Mouse (Mus musculus): ENCODE measurements around the gene Heatr9. TPM values are rescaled to one million over a fixed set of nuclear protein-coding genes. Genes with fewer than 3 reads are reported as not detected.
A peak's percentile ranks its signal among the peaks of the same experiment; 100 is the strongest.
"Not testable (repeated sequence)": the region's sequence is repeated elsewhere in the genome, so short reads cannot be mapped to it uniquely, and the experiment has no call there.

Heatr9 gene
- total RNA-seq (2021), result not detected

DNA sequence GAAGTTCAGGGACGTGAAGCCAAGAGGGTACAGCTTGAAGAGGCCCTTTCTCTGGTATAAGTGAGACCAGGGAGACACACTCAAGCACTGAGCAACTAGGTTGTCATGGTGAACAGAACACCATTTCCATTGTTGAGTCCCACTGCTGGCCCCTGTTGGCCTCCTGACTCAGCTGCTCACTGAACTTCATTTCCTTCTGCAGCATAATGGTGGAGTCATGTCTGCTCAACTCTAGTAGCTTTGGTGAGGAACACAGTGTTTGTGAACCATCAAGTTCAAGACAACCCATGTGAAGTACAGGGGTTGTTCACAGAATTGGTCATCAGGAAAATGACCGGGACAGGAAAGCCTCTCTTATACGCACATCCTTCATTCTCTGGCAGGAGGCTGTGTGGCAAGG, at the start of gene Heatr9:
Heatr9 (minus strand) TSS at position 101 of the 400 bp plus-strand sequence.
- DNase-seq (ENCODE audit: low spot score in 2 of 2), result no peak
- intact Hi-C loops (cut with DNase I), result no loop called here

DNA sequence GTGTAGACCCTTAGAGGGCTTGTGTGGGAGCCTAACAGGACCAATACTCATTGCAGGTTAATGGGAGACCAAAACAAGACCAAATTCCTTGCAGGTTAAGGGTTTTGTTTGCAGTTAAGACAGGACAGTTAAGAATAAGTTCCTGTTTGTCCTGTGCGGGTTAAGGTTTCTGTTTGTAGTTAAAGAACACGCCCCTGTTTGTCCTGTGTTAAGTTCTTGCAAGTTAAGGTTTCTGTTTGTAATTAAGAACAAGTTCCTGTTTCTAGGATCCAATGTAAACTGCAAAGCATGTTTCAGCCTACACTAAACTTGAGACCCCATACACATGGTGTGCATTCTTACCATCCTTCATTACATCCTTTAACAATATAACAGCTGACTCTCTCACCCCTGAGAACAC, 48.2 kb upstream of the Heatr9 start:
- intact Hi-C loops (cut with DNase I), result no loop called here
- DNase-seq (ENCODE audit: low spot score in 2 of 2), result no peak

DNA sequence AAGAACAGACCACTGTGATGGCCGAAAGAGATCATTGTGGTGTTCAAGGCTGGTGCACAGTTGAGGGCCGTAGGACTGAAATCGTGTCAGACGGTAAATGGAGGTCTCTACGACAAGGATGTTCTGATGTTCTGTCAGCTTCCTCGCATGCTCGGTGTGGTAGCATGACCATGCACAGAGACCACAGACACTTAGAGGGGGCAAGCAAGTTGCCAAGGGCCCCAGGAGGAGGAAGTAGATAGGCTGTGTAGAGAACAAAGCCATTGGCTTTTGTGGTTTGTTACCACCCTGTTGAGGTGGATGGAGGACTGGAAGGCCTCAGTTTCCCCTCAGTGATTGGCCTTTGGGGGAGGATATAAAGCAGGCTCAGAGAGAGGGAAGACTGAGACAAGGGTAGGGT, 47.3 kb upstream of the Heatr9 start:
- DNase-seq (ENCODE audit: low spot score in 2 of 2), result no peak
- intact Hi-C loops (cut with DNase I), result no loop called here

DNA sequence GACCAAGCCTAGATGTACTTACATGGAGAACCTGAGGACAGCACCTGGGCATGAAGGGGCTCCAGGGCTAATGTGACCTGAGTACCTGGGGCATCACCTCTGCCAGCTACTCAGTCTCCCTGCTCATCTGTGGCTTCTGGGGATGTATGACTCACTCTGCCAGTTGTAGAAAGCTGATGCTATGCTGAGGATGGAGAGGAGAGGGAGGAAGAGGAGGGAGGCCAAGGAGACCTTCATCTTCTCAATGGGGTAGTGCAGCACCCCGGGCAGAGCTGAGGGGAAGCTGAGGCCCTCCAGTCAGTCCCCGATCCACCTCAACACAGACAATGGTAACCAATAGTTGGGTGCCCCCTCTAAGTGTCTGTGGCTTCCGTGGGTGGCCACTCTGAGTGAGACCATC, 46.8 kb upstream of the Heatr9 start:
- intact Hi-C loops (cut with DNase I), result no loop called here
- DNase-seq (ENCODE audit: low spot score in 2 of 2), result no peak

DNA sequence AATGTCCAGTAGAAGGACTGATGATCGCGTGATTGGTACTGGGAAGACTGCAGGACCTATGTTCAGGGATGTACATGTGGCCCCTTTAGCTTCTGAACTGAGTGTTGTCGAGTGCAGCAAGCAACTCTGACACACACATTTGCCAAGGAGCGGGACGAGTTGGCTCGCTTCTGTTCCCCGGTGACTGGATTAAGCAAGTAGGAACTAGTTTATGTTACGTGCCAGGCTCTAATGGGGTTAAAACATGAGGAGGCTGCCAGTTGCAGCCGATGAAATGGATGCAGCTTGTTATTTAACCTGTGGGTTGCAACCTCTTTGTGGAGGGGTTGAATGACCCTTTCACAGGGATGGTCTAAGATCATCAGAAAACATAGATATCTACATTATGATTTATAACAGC, 46.1 kb upstream of the Heatr9 start:
- no peak for DNase-seq (ENCODE audit: low spot score in 2 of 2)
- intact Hi-C loops (cut with DNase I), result no loop called here

DNA sequence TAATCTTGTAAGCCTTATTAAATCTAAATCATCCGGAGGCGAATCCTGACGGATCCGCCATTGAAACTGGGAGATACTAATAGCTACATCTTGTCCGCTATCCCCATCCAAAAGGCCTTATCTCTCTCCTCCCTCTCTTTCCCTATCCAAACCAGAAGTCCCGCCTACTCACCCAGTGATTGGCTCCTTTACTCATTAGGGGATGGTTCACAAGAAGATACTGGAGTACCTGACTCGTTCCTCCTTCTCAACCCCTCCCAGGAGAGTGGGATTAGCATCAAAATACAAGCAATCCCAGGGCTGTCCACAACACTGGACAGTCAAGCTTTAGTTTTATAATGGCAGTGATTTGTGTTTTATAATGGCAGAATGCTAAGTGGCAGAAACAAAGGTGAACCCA, 45.3 kb upstream of the Heatr9 start:
- no peak for DNase-seq (ENCODE audit: low spot score in 2 of 2)
- intact Hi-C loops (cut with DNase I), result no loop called here

DNA sequence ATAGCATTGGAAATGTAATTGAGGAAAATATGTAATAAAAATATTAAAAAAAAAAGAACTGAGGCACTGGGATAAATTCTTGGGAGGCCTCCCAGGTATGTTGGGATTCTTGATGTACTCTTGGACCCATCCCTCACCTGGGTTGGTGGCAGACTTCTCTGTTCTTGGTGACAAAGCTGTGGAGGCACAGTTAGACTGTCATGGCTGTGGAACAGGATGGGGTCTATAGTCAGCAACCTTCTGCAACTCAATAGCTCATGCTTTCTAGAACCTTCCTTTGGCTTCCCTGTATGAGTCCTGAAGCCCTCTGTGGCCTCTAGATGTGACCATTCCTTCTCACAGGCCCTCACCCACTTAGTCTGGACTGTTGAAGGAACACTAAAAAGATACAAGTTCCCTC, 44.6 kb upstream of the Heatr9 start:
- intact Hi-C loops (cut with DNase I), result no loop called here
- no peak for DNase-seq (ENCODE audit: low spot score in 2 of 2)

DNA sequence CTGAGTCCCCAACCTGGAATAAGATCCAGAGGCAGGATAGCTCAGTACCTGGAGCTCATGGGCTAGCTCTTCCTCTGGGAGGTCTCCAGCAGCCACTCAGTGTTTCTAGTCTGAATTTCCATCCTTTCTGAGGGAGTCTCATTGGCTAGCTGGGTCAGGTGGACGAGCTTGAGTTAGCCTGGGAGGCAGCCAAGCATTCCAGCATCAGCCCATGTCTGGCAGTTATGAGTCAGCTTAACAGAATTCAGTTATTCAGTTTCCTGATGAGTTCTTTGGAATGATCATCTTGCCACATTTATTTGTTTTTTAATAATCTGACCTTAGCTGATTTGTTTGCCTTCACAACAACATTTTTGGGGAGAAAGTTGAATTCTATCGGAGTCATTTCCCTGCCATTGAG, 41.8 kb upstream of the Heatr9 start:
- peak in 1 of 2 experiments; percentile 7 for DNase-seq (ENCODE audit: low spot score in 2 of 2)
- intact Hi-C loops (cut with DNase I), result no loop called here

DNA sequence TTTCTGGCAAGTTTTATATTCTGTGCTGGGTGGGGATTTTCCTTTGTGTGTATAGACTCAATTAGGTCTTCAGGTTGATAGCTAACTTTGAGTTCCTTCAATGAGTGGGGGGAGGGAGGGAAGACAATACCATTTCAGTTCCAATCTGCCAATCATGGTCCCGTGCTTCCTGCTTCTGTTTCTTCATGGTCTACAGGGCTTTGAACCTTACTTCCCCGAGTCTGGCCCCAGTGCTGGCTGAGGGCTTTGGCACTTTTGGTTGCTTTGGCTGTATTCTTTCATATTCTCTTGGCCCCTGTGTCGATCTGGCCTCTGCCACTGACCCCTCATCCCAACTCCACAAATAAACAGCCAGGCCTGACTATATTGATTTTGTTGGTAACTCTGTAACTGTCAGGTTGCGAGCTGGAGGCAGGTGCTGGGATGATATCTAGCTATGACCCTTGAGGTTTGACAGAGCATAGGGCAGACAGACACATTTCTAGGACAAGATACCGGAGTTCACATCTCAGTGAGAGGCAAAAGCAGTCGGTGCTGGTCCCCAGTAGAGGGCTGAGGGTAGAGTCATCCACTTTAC, 40.4 kb upstream of the Heatr9 start:
- DNase-seq (ENCODE audit: low spot score in 2 of 2), result no peak
- intact Hi-C loops (cut with DNase I), result no loop called here

DNA sequence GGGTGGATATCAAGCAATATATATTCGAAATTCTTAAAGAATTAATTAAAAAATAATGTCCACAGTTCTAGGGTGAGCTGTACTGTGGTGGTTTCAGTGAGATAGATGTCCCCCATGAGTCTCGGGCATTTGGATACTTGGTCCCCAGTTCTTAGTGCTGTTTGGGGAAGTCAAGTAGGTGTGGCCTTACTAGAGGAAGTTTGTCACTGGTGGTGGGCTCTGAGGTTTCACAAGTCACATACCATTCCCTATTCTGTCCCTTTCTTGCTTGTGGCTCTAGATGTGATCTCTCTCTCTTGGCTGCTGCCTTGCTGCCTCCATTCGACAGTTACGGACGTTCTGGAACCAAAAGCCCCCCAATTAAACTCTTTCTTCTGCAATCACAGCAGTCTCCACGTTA, 38.4 kb upstream of the Heatr9 start:
- no peak for DNase-seq (ENCODE audit: low spot score in 2 of 2)
- intact Hi-C loops (cut with DNase I), result no loop called here

DNA sequence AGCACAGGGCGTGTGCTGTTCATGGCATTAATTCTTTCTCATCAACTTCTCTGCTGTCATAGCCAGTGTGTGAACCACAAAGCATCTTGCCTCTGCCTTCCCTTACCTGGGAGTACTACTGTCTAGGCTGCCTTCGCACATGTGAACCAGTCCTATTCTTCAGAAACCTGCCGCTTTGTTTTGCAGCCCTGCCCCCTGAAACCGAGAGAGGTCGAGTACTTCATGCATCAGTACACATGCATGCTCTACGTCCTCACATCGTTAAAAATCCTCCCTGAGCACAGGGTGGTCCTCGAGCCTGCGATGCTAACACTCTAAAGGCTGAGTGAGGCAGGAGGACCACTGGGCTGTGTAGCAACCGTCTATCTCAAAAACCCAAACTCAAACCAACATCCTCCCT, 35.1 kb upstream of the Heatr9 start:
- DNase-seq (ENCODE audit: low spot score in 2 of 2), result no peak
- intact Hi-C loops (cut with DNase I), result loop anchor here (2.0 kb wide), 1 partner anchor 182 kb away; no protein-coding TSS in a partner anchor

DNA sequence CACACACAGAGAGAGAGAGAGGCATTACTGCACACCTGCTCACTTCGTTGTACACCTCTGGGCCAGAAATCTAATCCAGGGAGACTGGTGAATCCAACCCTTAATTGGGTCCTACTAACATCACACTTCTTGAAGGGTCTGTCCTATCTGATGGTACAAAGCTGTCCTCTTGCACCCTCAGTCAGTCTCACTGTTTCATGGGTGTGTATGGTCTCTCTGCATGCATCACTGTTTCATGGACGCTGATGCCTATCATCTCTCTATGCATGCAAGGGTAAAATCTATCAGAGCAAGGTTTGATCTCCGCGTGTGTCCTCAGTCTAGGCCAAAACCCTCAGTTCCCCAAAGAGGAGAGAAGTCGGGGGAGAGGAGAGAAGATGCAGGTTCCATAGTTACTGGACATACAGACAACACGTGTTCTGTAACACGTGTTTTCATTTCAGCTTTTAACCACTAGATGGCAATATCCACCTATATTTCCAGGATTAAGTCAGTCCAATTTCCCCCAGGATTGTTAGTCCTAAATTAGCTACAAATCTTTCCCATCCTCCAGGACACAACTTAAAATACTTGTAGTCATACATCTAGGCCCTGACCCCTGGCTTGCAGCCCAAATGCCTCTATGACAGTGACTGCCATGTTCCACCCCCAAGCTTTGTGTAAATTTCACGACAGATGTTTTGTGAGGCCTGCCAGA, 34.3 kb upstream of the Heatr9 start:
- intact Hi-C loops (cut with DNase I), result loop anchor here (2.0 kb wide), 1 partner anchor 183 kb away; no protein-coding TSS in a partner anchor
- peak; percentile 15 to 16 for DNase-seq (ENCODE audit: low spot score in 2 of 2)

DNA sequence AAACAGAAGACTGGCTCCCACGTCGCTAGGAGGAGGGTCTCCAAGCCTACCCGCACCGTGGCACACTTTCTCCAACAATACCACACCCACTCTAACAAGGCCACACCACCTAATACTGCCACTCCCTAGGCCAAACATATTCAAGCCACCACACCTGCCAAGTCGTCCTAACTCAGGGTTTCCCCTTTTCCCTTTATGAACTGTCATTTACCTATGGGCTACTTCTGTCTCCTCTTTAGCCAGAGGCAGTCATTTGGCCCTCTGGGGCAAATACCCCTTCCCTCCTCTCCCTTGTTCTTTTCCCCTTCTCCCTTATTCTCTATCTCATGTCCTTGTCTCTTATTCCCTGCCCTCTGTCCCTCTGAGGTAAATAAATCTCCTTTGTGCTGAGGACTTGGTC, 29.7 kb upstream of the Heatr9 start:
- intact Hi-C loops (cut with DNase I), result no loop called here
- no peak for DNase-seq (ENCODE audit: low spot score in 2 of 2)

DNA sequence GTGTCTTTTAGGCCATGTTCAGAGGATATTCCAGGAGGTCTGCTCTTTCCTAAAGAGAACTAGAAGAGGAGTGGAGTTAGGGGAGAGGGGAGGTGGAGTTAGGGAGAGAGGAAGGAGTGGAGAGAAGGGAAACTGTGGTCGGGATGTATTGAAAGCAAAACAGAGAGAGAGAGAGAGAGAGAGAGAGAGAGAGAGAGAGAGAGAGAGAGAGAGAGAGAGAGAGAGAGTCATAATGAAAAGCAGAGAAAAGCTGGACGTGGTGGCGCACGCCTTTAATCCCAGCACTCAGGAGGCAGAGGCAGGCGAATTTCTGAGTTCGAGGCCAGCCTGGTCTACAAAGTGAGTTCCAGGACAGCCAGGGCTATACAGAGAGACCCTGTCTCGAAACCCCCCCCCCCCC, 29.1 kb upstream of the Heatr9 start:
- intact Hi-C loops (cut with DNase I); DNase-seq (ENCODE audit: low spot score in 2 of 2): not testable (repeated sequence)

DNA sequence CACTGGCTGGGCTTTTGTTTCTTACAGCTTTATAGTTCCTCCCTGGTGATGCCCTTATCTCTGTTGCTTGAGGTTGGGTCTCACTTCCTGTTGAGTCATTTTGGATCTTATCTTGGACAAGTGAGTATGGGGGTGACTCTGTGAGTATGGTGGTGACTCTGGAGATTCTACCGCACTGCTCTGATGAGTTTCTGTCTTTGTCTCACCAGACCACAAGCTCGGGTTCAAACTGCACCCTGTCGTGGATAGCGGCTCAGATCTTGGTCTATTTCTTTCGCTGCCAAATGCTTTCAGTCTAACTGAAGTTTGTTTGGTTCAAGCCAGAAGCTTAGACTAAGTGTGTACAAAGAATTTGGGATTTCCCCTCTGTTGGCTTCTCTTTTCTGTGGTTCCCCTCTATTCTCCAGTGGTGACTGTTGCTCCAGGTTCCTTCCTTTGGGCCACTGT, 28.2 kb upstream of the Heatr9 start:
- intact Hi-C loops (cut with DNase I), result no loop called here

DNA sequence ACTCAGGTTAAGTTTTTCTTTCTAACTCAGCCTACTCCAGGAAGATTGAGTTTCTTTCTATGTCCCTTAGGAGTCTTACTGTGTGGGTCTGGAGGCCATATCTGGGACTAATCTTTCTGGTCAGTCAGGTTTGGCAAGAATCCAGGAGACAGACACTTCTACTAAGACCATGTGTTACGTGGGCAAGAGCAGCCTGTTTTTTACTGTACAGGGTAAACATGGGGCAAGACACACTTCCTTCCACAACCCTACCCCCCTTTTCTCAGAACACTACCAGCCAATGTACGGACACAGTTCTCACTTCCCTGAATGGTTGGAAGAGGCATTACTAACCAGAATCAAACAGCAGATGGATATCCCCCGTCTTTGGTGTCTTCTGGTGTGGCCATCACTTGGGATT, 22.2 kb upstream of the Heatr9 start:
- intact Hi-C loops (cut with DNase I), result no loop called here
- no peak for DNase-seq (ENCODE audit: low spot score in 2 of 2)

More for the DNA sequence above, 28.2 kb upstream of the Heatr9 start:
- DNase-seq (ENCODE audit: low spot score in 2 of 2), result no peak

DNA sequence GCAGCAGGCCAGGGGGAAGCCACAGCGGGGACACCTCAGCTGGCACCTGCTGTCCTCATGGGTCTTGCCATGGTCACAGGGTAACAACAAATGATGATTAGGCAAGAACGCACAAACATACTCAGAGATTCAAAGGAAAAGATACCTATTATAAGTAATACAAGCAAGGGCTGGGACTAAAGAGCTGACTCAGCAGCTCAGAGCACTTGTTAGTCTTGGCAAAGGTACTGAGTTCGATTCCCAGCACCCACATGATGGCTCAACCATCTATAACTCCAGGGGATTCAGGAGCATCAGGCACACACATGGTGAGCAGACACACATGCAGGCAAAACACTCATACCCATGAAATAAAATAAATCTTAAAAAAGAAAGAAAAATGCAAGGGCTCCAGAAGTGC, 19.4 kb upstream of the Heatr9 start:
- no peak for DNase-seq (ENCODE audit: low spot score in 2 of 2)
- intact Hi-C loops (cut with DNase I), result no loop called here

DNA sequence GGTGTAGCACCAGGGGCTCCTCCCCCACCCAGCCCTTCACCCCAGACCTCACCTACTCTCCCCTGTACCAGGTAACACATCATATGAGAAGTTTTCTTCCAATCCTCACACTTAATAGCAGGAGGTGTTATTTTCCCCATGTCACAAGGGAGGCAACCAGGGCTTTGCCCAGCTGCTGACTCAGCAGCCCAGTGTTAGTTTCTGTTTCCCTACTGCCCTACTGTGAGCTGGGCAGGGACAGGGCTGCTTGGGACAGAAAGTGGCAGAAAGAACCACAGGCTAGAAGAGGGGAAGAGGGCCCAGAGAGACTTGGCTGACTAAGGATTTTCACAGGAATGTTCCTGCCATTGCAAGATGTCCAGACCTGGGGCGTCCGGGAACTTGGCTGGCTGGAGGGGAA, 19.0 kb upstream of the Heatr9 start:
- intact Hi-C loops (cut with DNase I), result no loop called here
- DNase-seq (ENCODE audit: low spot score in 2 of 2), result no peak

DNA sequence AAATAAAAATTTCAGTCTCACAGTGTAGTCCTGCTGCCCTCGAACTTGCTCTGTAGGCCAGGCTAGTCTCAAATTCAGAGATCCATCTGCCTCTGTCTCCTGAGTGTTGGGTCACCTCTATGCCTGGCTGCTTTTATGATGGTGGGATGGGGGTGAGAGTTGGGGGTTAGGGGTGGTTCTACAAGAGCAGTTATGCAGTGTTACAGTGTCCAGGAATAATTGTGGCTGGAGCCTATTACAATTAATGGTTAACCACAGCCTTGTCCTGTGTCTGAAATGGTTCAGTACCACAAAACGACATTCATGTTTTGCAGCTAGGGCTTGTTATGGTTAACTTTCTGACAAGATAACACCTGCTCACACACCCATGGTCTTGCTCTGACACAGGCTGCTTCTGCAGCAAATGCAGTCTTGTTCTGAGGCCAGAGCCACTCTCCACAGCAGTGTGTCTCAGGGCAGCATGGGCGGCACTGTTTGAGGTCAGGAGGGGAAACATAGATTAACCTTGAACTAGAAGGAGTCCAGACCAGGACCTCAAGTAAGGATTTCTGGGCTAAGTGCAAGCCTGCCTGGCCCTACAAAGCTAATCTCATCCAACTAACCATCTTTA, 16.8 kb upstream of the Heatr9 start:
- DNase-seq (ENCODE audit: low spot score in 2 of 2), result no peak
- intact Hi-C loops (cut with DNase I), result no loop called here

DNA sequence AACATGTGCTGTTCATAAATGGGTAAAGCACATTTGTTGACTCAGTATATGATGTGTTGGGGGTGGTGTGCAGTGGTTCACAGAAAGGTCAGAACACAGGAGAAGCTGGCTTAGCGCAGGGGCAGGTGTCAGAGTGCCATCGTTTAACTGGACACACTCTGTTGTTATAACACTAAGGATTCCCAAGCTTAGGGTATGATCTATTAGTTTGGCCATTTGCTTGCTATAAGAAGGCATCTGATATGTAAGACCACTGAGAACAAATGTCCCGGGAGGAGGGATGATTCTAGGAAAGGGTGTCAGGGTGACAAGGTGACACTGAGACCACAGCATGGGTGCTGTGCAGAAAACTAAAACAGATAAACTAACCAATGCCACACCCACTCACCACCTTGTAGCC, 14.9 kb upstream of the Heatr9 start:
- no peak for DNase-seq (ENCODE audit: low spot score in 2 of 2)
- intact Hi-C loops (cut with DNase I), result no loop called here

Measured in left cerebral cortex, postnatal 36 days (tissue).